Mouse (Mus musculus) heart, embryonic 14.5 days (tissue): Measurements from ENCODE around the gene Gpatch8. TPM values are rescaled to one million over a fixed set of nuclear protein-coding genes. Genes with fewer than 3 reads are reported as not detected.
A peak's percentile ranks its signal among the peaks of the same experiment; 100 is the strongest.

ENCODE experiments used
- ATAC-seq: fragments of 200-750 bp; cut with Nextera tagmentation; 2 replicates; pipeline ENCODE4 v1.8.0; 2017; ENCODE audit warnings: low read depth, moderate TSS enrichment; ENCODE audit not compliant: insufficient number of reproducible peaks, insufficient read depth, low FRiP score
- H3K27ac ChIP-seq, 2 experiments: fragments of 200-500 bp in 1 of 2; fragments of 300-500 bp in 1 of 2; sonication (generic) in 1 of 2; replicated peaks in 1 of 2; 2 replicates each; pipeline ENCODE4 v1.5.1; 2012 to 2014; ENCODE audit warnings: low read depth in 2 of 2, low read length in 2 of 2, control low read depth in 1 of 2, mild to moderate bottlenecking in 1 of 2, mixed read lengths in 1 of 2; ENCODE audit not compliant: control insufficient read depth in 1 of 2, insufficient read depth in 1 of 2
- H3K27me3 ChIP-seq: fragments of 300-500 bp; sonication (generic); 2 replicates; pipeline ENCODE4 v1.6.1; 2014; ENCODE audit warnings: mild to moderate bottlenecking, low read length, control low read depth; ENCODE audit not compliant: control insufficient read depth, insufficient read depth
- H3K36me3 ChIP-seq: fragments of 300-500 bp; sonication (generic); 2 replicates; pipeline ENCODE4 v1.6.1; 2014; ENCODE audit warnings: mild to moderate bottlenecking, control low read depth, low read length, mixed read lengths; ENCODE audit not compliant: control insufficient read depth, insufficient read depth
- H3K4me1 ChIP-seq, 2 experiments: fragments of 200-500 bp in 1 of 2; fragments of 300-500 bp in 1 of 2; sonication (generic) in 1 of 2; 2 replicates each; pipeline ENCODE4 v1.6.1; 2012 to 2014; ENCODE audit warnings: low read length in 2 of 2, control low read depth in 1 of 2, mixed read lengths in 1 of 2; ENCODE audit not compliant: control insufficient read depth in 2 of 2, insufficient read depth in 2 of 2
- H3K4me2 ChIP-seq: fragments of 300-500 bp; sonication (generic); 2 replicates; pipeline ENCODE4 v1.6.1; 2014; ENCODE audit warnings: mild to moderate bottlenecking, low read length
- H3K4me3 ChIP-seq, 2 experiments: fragments of 200-500 bp in 1 of 2; fragments of 300-500 bp in 1 of 2; sonication (generic) in 1 of 2; 2 replicates each; pipeline ENCODE4 v1.5.1; 2012 to 2014; ENCODE audit warnings: low read length in 2 of 2, mild to moderate bottlenecking in 2 of 2, control low read depth in 1 of 2, low read depth in 1 of 2, moderate library complexity in 1 of 2; ENCODE audit not compliant: control insufficient read depth in 1 of 2, insufficient read depth in 1 of 2
- H3K9ac ChIP-seq: fragments of 300-500 bp; sonication (generic); 2 replicates; pipeline ENCODE4 v1.6.1; 2014; ENCODE audit warnings: mild to moderate bottlenecking, low read length
- H3K9me3 ChIP-seq: fragments of 300-500 bp; sonication (generic); 2 replicates; pipeline ENCODE4 v1.6.1; 2016; ENCODE audit warnings: low read length, control low read depth; ENCODE audit not compliant: control insufficient read depth
- WGBS: fragments of 180-500 bp; shearing (Covaris S2); extraction: QIAGEN DNeasy Blood & Tissue Kit; methylation state at CpG from one replicate; pipeline ENCODE4 v1.1.7; 2014; 5-methylcytosine and 5-hydroxymethylcytosine counted together
- polyA plus RNA-seq: library from polyadenylated mRNA; unstranded; fragments of >200 nt; fragmentation: Nextera tagmentation; extraction: Ambion mirVana; gene quantifications from 2 replicates; pipeline ENCODE4 v1.2.1, GENCODE M21; 2014

Gene Gpatch8
- polyA plus RNA-seq, 1 experiment from 2014 or later = 30.7 TPM

DNA sequence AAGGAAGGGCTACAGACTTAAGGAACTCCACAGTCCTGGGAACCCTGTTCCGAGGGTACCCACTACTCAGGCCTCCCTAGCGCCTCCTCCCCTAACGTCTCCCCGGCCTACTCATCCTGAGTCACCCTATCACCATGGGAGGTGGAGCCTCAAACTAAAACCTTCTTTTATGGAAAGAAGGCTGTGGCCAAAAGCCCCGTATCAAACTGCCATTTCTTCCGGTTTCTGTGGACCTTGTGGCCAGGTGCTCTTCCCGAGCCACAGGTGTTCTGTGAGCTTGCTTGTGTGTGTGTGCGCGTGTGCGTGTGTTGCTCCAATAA lies 119.8 kb downstream of the Gpatch8 start:
- ATAC-seq = no peak
- no peak overlapping the region for H3K4me3 ChIP-seq
- H3K9ac ChIP-seq = no peak overlapping the region
- peaks cover 10 to 41% of the 10 kb centered on the region in 2 experiments for H3K4me1 ChIP-seq
- no peak overlapping the region for H3K27ac ChIP-seq
- H3K4me2 ChIP-seq = no peak overlapping the region
- no peaks in the 10 kb centered on the region for H3K9me3 ChIP-seq
- no peaks in the 10 kb centered on the region; the same call in 1 of the 2 replicates for H3K27me3 ChIP-seq
- peaks cover 70% of the 10 kb centered on the region for H3K36me3 ChIP-seq
- 82% methylated on average over 10 of the region's 10 CpGs for WGBS

DNA sequence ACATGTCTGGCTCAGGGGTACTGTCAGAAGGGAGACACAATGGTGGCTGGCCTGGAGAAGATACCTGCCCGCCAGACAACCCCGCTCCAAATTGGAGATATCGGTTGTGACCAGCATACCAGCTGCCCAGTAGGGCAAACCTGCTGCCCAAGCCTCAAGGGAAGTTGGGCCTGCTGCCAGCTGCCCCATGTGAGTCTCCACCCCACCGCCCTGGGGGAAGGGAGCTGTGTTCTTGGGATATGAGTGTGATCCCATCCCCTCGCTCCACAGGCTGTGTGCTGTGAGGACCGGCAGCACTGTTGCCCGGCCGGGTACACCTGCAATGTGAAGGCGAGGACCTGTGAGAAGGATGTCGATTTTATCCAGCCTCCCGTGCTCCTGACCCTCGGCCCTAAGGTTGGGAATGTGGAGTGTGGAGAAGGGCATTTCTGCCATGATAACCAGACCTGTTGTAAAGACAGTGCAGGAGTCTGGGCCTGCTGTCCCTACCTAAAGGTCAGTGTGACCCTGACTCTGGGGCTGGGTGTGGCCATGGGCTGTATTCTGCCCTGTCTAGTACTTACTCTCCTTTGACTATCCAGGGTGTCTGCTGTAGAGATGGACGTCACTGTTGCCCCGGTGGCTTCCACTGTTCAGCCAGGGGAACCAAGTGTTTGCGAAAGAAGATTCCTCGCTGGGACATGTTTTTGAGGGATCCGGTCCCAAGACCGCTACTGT lies 120.3 kb downstream of the Gpatch8 start:
- no peak overlapping the region for H3K9ac ChIP-seq
- H3K4me1 ChIP-seq = peaks cover 11 to 45% of the 10 kb centered on the region in 2 experiments

DNA sequence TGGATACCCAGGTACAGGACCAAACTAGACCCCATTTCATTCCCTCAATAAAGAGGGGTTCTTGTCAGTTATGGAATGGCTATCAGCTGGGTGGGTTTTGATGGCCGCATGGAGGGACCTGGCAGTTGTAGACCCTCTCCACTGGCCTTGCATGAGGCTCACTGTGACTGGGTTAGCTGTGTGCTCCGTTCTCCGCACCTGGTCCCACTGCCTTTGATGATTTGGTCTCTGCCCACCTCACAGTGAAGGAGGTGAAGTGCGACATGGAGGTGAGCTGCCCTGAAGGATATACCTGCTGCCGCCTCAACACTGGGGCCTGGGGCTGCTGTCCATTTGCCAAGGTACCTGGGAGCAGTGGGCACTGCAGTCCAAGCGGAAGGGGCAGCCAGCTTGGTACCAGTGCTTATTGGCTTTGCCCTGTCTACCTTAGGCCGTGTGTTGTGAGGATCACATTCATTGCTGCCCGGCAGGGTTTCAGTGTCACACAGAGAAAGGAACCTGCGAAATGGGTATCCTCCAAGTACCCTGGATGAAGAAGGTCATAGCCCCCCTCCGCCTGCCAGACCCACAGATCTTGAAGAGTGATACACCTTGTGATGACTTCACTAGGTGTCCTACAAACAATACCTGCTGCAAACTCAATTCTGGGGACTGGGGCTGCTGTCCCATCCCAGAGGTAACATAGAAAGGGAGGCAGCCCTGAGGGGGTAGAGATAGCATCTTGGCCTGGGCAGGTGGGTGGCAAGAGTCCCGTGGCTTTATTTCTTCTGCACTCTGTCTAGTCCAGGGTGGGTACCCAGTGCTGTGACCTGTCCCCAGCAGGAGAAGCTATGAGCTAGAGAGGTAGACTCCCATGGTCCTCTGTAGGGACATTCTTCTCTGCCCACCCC lies 121.1 kb downstream of the Gpatch8 start:
- H3K4me1 ChIP-seq = peaks cover 11 to 45% of the 10 kb centered on the region in 2 experiments
- H3K9ac ChIP-seq = no peak overlapping the region
- no peak overlapping the region for H3K27ac ChIP-seq
- peaks cover 56% of the 10 kb centered on the region for H3K36me3 ChIP-seq
- no peak overlapping the region for H3K4me3 ChIP-seq
- no peak overlapping the region for H3K4me2 ChIP-seq
- H3K9me3 ChIP-seq = no peaks in the 10 kb centered on the region
- WGBS = 90% methylated on average over 11 of the region's 11 CpGs
- no peaks in the 10 kb centered on the region; the same call in 1 of the 2 replicates for H3K27me3 ChIP-seq
- no peak for ATAC-seq

More for the DNA sequence above, 120.3 kb downstream of the Gpatch8 start:
- 84% methylated on average over 18 of the region's 18 CpGs for WGBS
- Histone ChIP-seq H3K27me3 (no peaks in the 10 kb centered on the region; the same call in 1 of the 2 replicates), H3K4me2 (no peak overlapping the region), H3K9me3 (no peaks in the 10 kb centered on the region), H3K36me3 (peaks cover 65% of the 10 kb centered on the region), H3K4me3 (no peak overlapping the region), H3K27ac (no peak overlapping the region)
- ATAC-seq = no peak

DNA sequence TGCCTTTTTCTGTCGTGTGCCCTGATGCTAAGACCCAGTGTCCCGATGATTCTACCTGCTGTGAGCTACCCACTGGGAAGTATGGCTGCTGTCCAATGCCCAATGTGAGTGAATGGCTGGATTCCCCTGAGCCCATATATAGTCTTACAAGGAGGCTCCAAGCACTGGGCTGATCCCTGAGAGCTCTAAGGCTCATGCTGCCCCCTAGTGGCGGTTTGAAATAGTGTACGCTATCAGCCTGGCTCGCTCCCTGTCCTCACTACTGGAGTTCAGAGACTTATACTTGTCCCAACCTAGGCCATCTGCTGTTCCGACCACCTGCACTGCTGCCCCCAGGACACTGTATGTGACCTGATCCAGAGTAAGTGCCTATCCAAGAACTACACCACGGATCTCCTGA lies 121.8 kb downstream of the Gpatch8 start:
- no peak overlapping the region for H3K9ac ChIP-seq
- peaks cover 11 to 50% of the 10 kb centered on the region in 2 experiments for H3K4me1 ChIP-seq
- H3K9me3 ChIP-seq = no peaks in the 10 kb centered on the region
- H3K27ac ChIP-seq = no peak overlapping the region
- H3K27me3 ChIP-seq = no peaks in the 10 kb centered on the region; the same call in 1 of the 2 replicates
- peaks cover 50% of the 10 kb centered on the region for H3K36me3 ChIP-seq
- H3K4me3 ChIP-seq = no peak overlapping the region
- H3K4me2 ChIP-seq = no peak overlapping the region
- WGBS = 12% methylated on average over 7 of the region's 7 CpGs
- no peak for ATAC-seq

DNA sequence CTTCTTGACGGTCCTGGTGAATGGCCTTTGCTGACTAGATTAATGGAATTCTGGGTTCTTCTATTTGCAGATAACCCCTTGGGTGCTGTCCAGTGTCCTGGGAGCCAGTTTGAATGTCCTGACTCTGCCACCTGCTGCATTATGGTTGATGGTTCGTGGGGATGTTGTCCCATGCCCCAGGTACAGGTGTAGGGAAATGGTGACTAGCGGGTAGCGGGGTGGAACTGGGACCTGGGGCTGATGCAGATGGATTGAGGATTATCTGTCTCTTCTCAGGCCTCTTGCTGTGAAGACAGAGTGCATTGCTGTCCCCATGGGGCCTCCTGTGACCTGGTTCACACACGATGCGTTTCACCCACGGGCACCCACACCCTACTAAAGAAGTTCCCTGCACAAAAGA lies 122.3 kb downstream of the Gpatch8 start:
- Histone ChIP-seq H3K9ac (no peak overlapping the region), H3K9me3 (no peaks in the 10 kb centered on the region), H3K36me3 (peaks cover 44% of the 10 kb centered on the region), H3K27me3 (no peaks in the 10 kb centered on the region), H3K27ac (no peak overlapping the region), H3K4me1 (peaks cover 11 to 51% of the 10 kb centered on the region in 2 experiments), H3K4me3 (no peak overlapping the region), H3K4me2 (no peak overlapping the region)
- 88% methylated on average over 7 of the region's 7 CpGs for WGBS
- ATAC-seq = no peak

DNA sequence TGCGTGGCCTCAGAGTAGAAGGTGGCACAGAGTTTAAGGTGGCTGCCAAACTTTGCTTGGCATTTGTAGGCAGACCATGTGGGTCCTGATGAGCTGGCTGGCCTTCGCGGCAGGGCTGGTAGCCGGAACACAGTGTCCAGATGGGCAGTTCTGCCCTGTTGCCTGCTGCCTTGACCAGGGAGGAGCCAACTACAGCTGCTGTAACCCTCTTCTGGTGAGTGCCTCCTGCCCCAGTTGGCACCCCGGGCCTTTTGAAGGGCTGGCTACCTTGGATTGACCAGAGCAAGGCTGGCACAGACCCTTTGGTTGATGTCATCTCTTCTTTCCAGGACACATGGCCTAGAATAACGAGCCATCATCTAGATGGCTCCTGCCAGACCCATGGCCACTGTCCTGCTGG lies 123.3 kb downstream of the Gpatch8 start:
- Histone ChIP-seq H3K4me1 (peaks cover 7 to 42% of the 10 kb centered on the region in 2 experiments), H3K4me2 (no peak overlapping the region), H3K9me3 (no peaks in the 10 kb centered on the region), H3K36me3 (peaks cover 36% of the 10 kb centered on the region), H3K27me3 (no peaks in the 10 kb centered on the region), H3K4me3 (no peak overlapping the region), H3K27ac (no peak overlapping the region), H3K9ac (no peak overlapping the region)
- WGBS = 87% methylated on average over 6 of the region's 6 CpGs
- ATAC-seq = no peak

DNA sequence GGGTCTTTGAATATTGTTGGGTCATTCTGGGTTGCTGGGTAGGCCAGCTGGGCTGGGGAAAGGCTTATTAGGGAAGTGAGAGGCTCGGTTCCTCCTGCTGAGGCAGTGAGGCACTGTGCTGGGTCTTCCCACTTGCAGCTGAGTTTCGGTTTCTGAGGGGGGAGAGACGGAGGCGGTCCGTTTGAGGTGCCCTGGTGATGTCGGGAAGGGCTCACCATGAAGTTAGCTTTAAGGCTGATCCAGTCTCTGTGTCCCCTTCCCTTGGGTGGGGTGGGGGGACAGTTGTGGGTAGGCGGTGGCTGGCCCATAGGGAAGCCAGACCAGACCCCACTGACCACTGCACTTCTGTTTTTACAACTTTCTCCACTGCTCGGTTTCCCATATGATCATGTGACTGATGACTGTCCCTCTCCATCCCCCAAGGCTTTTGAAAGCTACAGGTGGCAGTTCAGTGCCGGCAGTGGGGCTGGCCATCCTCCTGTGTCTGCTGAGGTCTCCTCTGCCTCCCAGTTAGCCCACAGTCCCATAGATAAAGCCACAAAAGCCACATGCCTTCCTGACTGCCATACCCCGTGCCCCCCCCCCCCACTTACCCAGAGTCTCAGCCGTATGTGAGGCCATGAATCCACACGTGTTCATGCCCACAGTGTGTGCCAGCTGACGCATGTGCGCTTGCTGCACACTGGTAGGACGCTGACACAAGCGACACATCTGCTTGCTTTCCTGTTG lies 123.9 kb downstream of the Gpatch8 start:
- no peak overlapping the region for H3K27ac ChIP-seq
- H3K4me1 ChIP-seq = peaks cover 5 to 36% of the 10 kb centered on the region in 2 experiments; a peak in 3 of 4 replicates
- H3K4me2 ChIP-seq = peak overlapping the region; percentile 19

More for the DNA sequence above, 123.9 kb downstream of the Gpatch8 start:
- ATAC-seq = no peak
- Histone ChIP-seq H3K9me3 (no peaks in the 10 kb centered on the region), H3K4me3 (no peak overlapping the region), H3K36me3 (peaks cover 32% of the 10 kb centered on the region), H3K9ac (peak overlapping the region; percentile 39; the same call in 1 of the 2 replicates), H3K27me3 (no peaks in the 10 kb centered on the region)
- WGBS = 62% methylated on average over 16 of the region's 16 CpGs
